Mouse (Mus musculus): ENCODE data around the gene Plk3. TPM values are rescaled to one million over a fixed set of nuclear protein-coding genes. Genes with fewer than 3 reads are reported as not detected.

Plk3 gene
- polyA plus RNA-seq, 1 experiment = 0.21 TPM

- Histone ChIP-seq H3K9me3 (ENCODE audit: control insufficient read depth, low read length) (no peaks in the 10 kb centered on the region), H3K36me3 (ENCODE audit: control insufficient read depth) (no peaks in the 10 kb centered on the region; the same call in 1 of the 2 replicates), H3K27me3 (ENCODE audit: control insufficient read depth) (no peaks in the 10 kb centered on the region), H3K4me3 (replicated peaks) (no peak overlapping the region), H3K4me1 (ENCODE audit: control insufficient read depth) (peaks cover 14% of the 10 kb centered on the region)
- TF ChIP-seq GATA1 (IDR thresholded peaks at IDR 0.05; ENCODE audit: low read length) (no peak), TAL1 (IDR thresholded peaks at IDR 0.05; ENCODE audit: low read length) (no peak)
Observed at GRCm38 (mm10) chr4:117115592-117115991, 18.2 kb downstream of the Plk3 start.

GRCm38 (mm10) chr4:117113237-117113636 is 20.5 kb downstream of the Plk3 start:
- Histone ChIP-seq H3K4me1 (ENCODE audit: control insufficient read depth) (no peaks in the 10 kb centered on the region; the same call in 1 of the 2 replicates), H3K4me3 (replicated peaks) (no peak overlapping the region), H3K36me3 (ENCODE audit: control insufficient read depth) (no peaks in the 10 kb centered on the region), H3K9me3 (ENCODE audit: control insufficient read depth, low read length) (no peaks in the 10 kb centered on the region), H3K27me3 (ENCODE audit: control insufficient read depth) (no peaks in the 10 kb centered on the region)
- TF ChIP-seq TAL1 (IDR thresholded peaks at IDR 0.05; ENCODE audit: low read length) = no peak
- no peak for TF ChIP-seq GATA1 (IDR thresholded peaks at IDR 0.05; ENCODE audit: low read length)

- Histone ChIP-seq H3K4me1 (ENCODE audit: control insufficient read depth) (no peaks in the 10 kb centered on the region; the same call in 1 of the 2 replicates), H3K36me3 (ENCODE audit: control insufficient read depth) (no peaks in the 10 kb centered on the region), H3K27me3 (ENCODE audit: control insufficient read depth) (no peaks in the 10 kb centered on the region), H3K9me3 (ENCODE audit: control insufficient read depth, low read length) (no peaks in the 10 kb centered on the region), H3K4me3 (replicated peaks) (no peak overlapping the region)
- TF ChIP-seq GATA1 (IDR thresholded peaks at IDR 0.05; ENCODE audit: low read length) (no peak), TAL1 (IDR thresholded peaks at IDR 0.05; ENCODE audit: low read length) (no peak)
Observed at GRCm38 (mm10) chr4:117110985-117111384, 22.8 kb downstream of the Plk3 start.

GRCm38 (mm10) chr4:117110249-117110648 is 23.5 kb downstream of the Plk3 start:
- no peak for TF ChIP-seq GATA1 (IDR thresholded peaks at IDR 0.05; ENCODE audit: low read length)
- TF ChIP-seq TAL1 (IDR thresholded peaks at IDR 0.05; ENCODE audit: low read length) = no peak
- Histone ChIP-seq H3K27me3 (ENCODE audit: control insufficient read depth) (no peaks in the 10 kb centered on the region), H3K4me1 (ENCODE audit: control insufficient read depth) (no peaks in the 10 kb centered on the region; the same call in 1 of the 2 replicates), H3K9me3 (ENCODE audit: control insufficient read depth, low read length) (no peaks in the 10 kb centered on the region), H3K4me3 (replicated peaks) (no peak overlapping the region), H3K36me3 (ENCODE audit: control insufficient read depth) (no peaks in the 10 kb centered on the region)

GRCm38 (mm10) chr4:117109330-117109729 is 24.4 kb downstream of the Plk3 start:
- TF ChIP-seq GATA1 (IDR thresholded peaks at IDR 0.05; ENCODE audit: low read length) (no peak), TAL1 (IDR thresholded peaks at IDR 0.05; ENCODE audit: low read length) (no peak)
- Histone ChIP-seq H3K27me3 (ENCODE audit: control insufficient read depth) (no peaks in the 10 kb centered on the region), H3K4me3 (replicated peaks) (no peak overlapping the region), H3K36me3 (ENCODE audit: control insufficient read depth) (no peaks in the 10 kb centered on the region), H3K9me3 (ENCODE audit: control insufficient read depth, low read length) (no peaks in the 10 kb centered on the region), H3K4me1 (ENCODE audit: control insufficient read depth) (no peaks in the 10 kb centered on the region; the same call in 1 of the 2 replicates)

- peaks cover 3% of the 10 kb centered on the region; the same call in 1 of the 2 replicates for H3K27me3 ChIP-seq (ENCODE audit: control insufficient read depth)
- H3K36me3 ChIP-seq (ENCODE audit: control insufficient read depth) = no peaks in the 10 kb centered on the region
- no peak for TF ChIP-seq GATA1 (IDR thresholded peaks at IDR 0.05; ENCODE audit: low read length)
- no peak for TF ChIP-seq TAL1 (IDR thresholded peaks at IDR 0.05; ENCODE audit: low read length)
- no peak overlapping the region for H3K4me3 ChIP-seq (replicated peaks)
- H3K4me1 ChIP-seq (ENCODE audit: control insufficient read depth) = no peaks in the 10 kb centered on the region; the same call in 1 of the 2 replicates
- H3K9me3 ChIP-seq (ENCODE audit: control insufficient read depth, low read length) = no peaks in the 10 kb centered on the region
Observed at GRCm38 (mm10) chr4:117108524-117108849, 25.3 kb downstream of the Plk3 start.

GRCm38 (mm10) chr4:117107813-117108523 is 25.8 kb downstream of the Plk3 start:
- H3K4me1 ChIP-seq (ENCODE audit: control insufficient read depth) = no peaks in the 10 kb centered on the region; the same call in 1 of the 2 replicates
- peaks cover 3% of the 10 kb centered on the region; the same call in 1 of the 2 replicates for H3K27me3 ChIP-seq (ENCODE audit: control insufficient read depth)
- TF ChIP-seq TAL1 (IDR thresholded peaks at IDR 0.05; ENCODE audit: low read length) (no peak), GATA1 (IDR thresholded peaks at IDR 0.05; ENCODE audit: low read length) (no peak)
- no peaks in the 10 kb centered on the region for H3K9me3 ChIP-seq (ENCODE audit: control insufficient read depth, low read length)
- H3K4me3 ChIP-seq (replicated peaks) = no peak overlapping the region
- H3K36me3 ChIP-seq (ENCODE audit: control insufficient read depth) = no peaks in the 10 kb centered on the region

- TF ChIP-seq GATA1 (IDR thresholded peaks at IDR 0.05; ENCODE audit: low read length) (no peak), TAL1 (IDR thresholded peaks at IDR 0.05; ENCODE audit: low read length) (no peak)
- Histone ChIP-seq H3K9me3 (ENCODE audit: control insufficient read depth, low read length) (no peaks in the 10 kb centered on the region), H3K4me1 (ENCODE audit: control insufficient read depth) (no peaks in the 10 kb centered on the region; the same call in 1 of the 2 replicates), H3K4me3 (replicated peaks) (no peak overlapping the region), H3K27me3 (ENCODE audit: control insufficient read depth) (peaks cover 3% of the 10 kb centered on the region; the same call in 1 of the 2 replicates), H3K36me3 (ENCODE audit: control insufficient read depth) (no peaks in the 10 kb centered on the region)
Observed at GRCm38 (mm10) chr4:117105127-117105526, 28.6 kb downstream of the Plk3 start.

- TF ChIP-seq TAL1 (IDR thresholded peaks at IDR 0.05; ENCODE audit: low read length) (no peak), GATA1 (IDR thresholded peaks at IDR 0.05; ENCODE audit: low read length) (no peak)
- peaks cover 6% of the 10 kb centered on the region for H3K27me3 ChIP-seq (ENCODE audit: control insufficient read depth)
- no peaks in the 10 kb centered on the region for H3K9me3 ChIP-seq (ENCODE audit: control insufficient read depth, low read length)
- no peaks in the 10 kb centered on the region; the same call in 1 of the 2 replicates for H3K4me1 ChIP-seq (ENCODE audit: control insufficient read depth)
- H3K36me3 ChIP-seq (ENCODE audit: control insufficient read depth) = no peaks in the 10 kb centered on the region
- no peak overlapping the region for H3K4me3 ChIP-seq (replicated peaks)
Observed at GRCm38 (mm10) chr4:117104672-117105071, 29.1 kb downstream of the Plk3 start.

Data from erythroblast, embryonic 14.5 days (primary cell).